Mouse (Mus musculus): ENCODE results near the gene Ak1.

DNA sequence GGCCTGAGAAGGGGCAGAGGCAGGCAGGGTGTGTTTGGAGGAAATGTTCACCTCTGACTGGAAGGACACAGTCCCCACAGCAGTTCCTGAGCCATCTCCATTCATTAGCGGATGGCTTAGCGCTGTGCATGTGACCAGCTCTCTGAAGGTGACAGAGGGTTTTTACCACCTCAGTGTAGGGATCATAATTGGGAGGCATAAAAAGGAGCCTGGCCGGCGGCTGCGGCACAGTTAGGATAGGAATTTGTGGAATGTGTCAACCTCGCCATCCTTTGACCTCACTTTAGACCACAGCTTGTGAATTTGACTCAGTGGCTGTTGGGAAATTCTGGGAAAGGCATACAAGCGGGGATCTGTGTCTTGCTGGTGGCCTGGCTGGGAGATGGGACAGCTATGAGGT is 32.2 kb downstream of the Ak1 start:
- TF ChIP-seq CTCF (IDR thresholded peaks at IDR 0.05; ENCODE audit: control insufficient read depth, insufficient read depth, low read length) (no peak), POLR2A (IDR thresholded peaks at IDR 0.05; ENCODE audit: borderline replicate concordance, control insufficient read depth, low read depth, low read length) (no peak)
